Comparison of ENCODE assay signal across 15 mouse cellular contexts in the genomic region with DNA sequence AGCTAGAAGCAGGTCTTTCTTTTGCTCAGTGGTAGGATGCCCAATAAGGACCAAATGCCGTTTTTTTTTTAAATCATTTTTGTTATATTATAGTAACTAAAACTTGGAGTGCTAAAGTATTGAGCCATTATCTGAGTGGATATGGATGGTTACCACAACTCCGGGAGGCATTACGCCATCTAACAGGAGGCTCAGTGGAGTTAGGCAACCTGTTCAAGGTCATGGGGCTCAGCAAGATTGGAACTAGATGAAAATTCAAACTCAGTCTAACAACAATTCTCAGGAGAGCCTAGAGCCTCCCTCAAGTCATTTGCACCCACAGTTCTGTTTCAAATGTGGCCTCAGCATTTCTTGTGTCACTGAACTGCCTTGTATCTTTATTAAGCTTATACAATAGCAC. TPM values are rescaled to one million over a fixed set of nuclear protein-coding genes. Genes with fewer than 3 reads are reported as not detected.
"Had no signal": no experiment of that assay in that cellular context is flagged by ENCODE, and none has a peak within 500 bp of the region (broad histone marks: within the 10 kb centered on the region; RNA-seq: fewer than 3 reads in every experiment).

No protein-coding gene starts in this region.

- H3K4me1 ChIP-seq: neural tube, embryonic 12.5 days had no signal

- H3K4me2 ChIP-seq: limb, embryonic 13.5 days; liver, embryonic 13.5 days; neural tube, embryonic 12.5 days had no signal

- DNase-seq: kidney, postnatal 10 days; left cerebral cortex, postnatal 4 days; liver, embryonic 13.5 days; lung, adult 18-20 months; lung, postnatal 4 days; midbrain, embryonic 14.5 days; right cerebral cortex, postnatal 4 days; spleen, adult 18-20 months; thymus, postnatal 4 days had no signal

- H3K4me3 ChIP-seq: limb, embryonic 13.5 days; liver, embryonic 13.5 days; midbrain, embryonic 10.5 days; myocyte; neural tube, embryonic 12.5 days had no signal

- H3K36me3 ChIP-seq: limb, embryonic 13.5 days; liver, embryonic 13.5 days; midbrain, embryonic 10.5 days; neural tube, embryonic 12.5 days had no signal

- H3K27ac ChIP-seq: limb, embryonic 13.5 days; liver, embryonic 13.5 days; midbrain, embryonic 10.5 days; neural tube, embryonic 12.5 days had no signal

- H3K9ac ChIP-seq: limb, embryonic 13.5 days; liver, embryonic 13.5 days; neural tube, embryonic 12.5 days had no signal

- H3K27me3 ChIP-seq: neural tube, embryonic 12.5 days had no signal

- H3K9me3 ChIP-seq: limb, embryonic 13.5 days; liver, embryonic 13.5 days; midbrain, embryonic 10.5 days; neural tube, embryonic 12.5 days had no signal

RNA-seq across cellular contexts. Expression of a gene that starts 12.9 kb away (rescaled TPM):
- total RNA-seq: layer of hippocampus, adult 8-10 months; layer of hippocampus, postnatal 14 days; left cerebral cortex, postnatal 4 days had no signal
- polyA plus RNA-seq: midbrain, embryonic 10.5 days; midbrain, embryonic 14.5 days; myocyte; neural tube, embryonic 12.5 days had no signal
